Mouse (Mus musculus) liver, postnatal 0 days (tissue): ENCODE results near the gene Doxl2.

Experiments used
- CTCF ChIP-seq: sonication (generic); IDR thresholded peaks from 2 replicates; pipeline ENCODE4 v1.5.1; 2016; ENCODE audit warnings: antibody characterized with exemption, low read depth
- EP300 ChIP-seq: IDR thresholded peaks from 2 replicates; pipeline ENCODE4 v1.6.1; 2016; ENCODE audit warnings: antibody characterized with exemption, low read depth, mild to moderate bottlenecking

DNA sequence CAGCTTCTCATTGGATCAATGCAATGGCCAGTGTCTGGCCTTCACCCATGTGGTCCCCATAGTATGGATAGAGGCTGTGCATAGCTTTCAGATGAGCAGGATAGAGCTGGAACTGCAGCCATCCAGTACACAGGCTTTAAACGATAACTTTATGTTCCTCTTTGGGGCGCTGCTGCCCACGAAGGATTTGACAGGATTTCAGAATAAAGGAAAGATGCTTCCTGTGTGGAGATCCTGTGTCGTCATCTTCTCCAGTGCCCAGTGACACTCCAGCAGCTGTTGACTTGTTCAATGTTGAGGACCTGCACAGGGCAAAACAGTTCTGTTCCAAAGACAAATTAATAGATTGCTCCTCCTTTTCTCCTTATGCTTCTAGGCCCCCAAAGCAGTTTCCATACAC, 18.0 kb upstream of the Doxl2 start:
- TF ChIP-seq CTCF (no peak), EP300 (no peak)
